Mouse (Mus musculus): ENCODE measurements around the gene 6030468B19Rik. TPM values are rescaled to one million over a fixed set of nuclear protein-coding genes. Genes with fewer than 3 reads are reported as not detected.
A peak's percentile ranks its signal among the peaks of the same experiment; 100 is the strongest.

6030468B19Rik gene
- polyA plus RNA-seq, 1 experiment from 2014 or later, result not detected

DNA sequence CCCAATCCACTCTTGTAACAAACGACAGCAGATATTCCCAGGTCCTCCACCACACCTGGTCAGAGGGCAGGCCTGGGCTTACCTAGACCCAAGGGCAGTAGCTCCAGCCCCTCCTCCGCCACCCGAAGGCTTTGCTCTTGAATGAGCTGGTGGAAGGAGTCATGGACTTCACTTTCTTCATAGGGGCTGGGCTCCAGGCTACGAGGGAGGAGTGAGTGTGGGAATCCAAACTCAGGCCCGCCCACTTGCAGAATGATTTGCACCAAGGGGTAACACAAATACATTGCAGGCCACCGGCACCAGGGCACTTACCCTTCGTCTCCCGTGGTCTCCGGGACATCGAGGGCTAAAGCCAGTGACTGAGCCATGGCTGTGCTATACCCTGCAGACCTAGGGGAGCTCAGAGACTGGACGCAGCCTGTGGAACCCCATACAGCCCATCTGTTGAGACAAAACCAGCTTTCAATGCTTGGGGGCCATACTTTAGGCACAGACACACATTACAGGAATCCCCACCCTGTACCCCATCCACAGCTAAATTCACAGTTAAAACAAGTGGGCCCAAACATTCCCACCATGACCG lies 18.5 kb upstream of the 6030468B19Rik start:
- ChIA-PET POLR2A (interaction anchor here (1.1 kb wide), 1 partner anchor 14 kb away, joined by 4 read pairs; no protein-coding TSS in a partner anchor), CTCF (no interaction called here)
- H3K27me3 ChIP-seq, result no peaks in the 10 kb centered on the region
- no peak for DNase-seq (ENCODE audit: low read depth, low spot score)
- TF ChIP-seq CTCF (IDR thresholded peaks at IDR 0.05), result no peak
- in situ Hi-C loops (cut with MboI; ENCODE audit: low pct_unique_long_range_greater_than_20kb), result no loop called here
- no peak for ATAC-seq

- TF ChIP-seq CTCF (IDR thresholded peaks at IDR 0.05), result no peak
- in situ Hi-C loops (cut with MboI; ENCODE audit: low pct_unique_long_range_greater_than_20kb), result loop anchor here (10.0 kb wide), 1 partner anchor 395 kb away; no protein-coding TSS in a partner anchor
- H3K27me3 ChIP-seq, result no peaks in the 10 kb centered on the region
- ATAC-seq (no peak), DNase-seq (ENCODE audit: low read depth, low spot score) (no peak)
- ChIA-PET CTCF (no interaction called here), POLR2A (no interaction called here)
Measured at GRCm38 (mm10) chr11:117779434-117780198, 17.8 kb upstream of the 6030468B19Rik start.

GRCm38 (mm10) chr11:117780199-117780515 lies 17.3 kb upstream of the 6030468B19Rik start:
- H3K27me3 ChIP-seq, result no peaks in the 10 kb centered on the region
- POLR2A ChIA-PET, result no interaction called here
- DNase-seq (ENCODE audit: low read depth, low spot score) (no peak), ATAC-seq (no peak)
- no peak for TF ChIP-seq CTCF (IDR thresholded peaks at IDR 0.05)
- in situ Hi-C loops (cut with MboI; ENCODE audit: low pct_unique_long_range_greater_than_20kb), result loop anchor here (10.0 kb wide), 1 partner anchor 395 kb away; no protein-coding TSS in a partner anchor
- CTCF ChIA-PET, result no interaction called here

GRCm38 (mm10) chr11:117780582-117781111 lies 16.8 kb upstream of the 6030468B19Rik start:
- ATAC-seq (no peak), DNase-seq (ENCODE audit: low read depth, low spot score) (peak; percentile 9)
- no peaks in the 10 kb centered on the region for H3K27me3 ChIP-seq
- ChIA-PET CTCF (interaction anchor here (1.3 kb wide), 1 partner anchor 71 kb away, joined by 3 read pairs; no protein-coding TSS in a partner anchor), POLR2A (interaction anchor here (0.7 kb wide), 1 partner anchor 434 kb away, joined by 3 read pairs; no protein-coding TSS in a partner anchor)
- TF ChIP-seq CTCF (IDR thresholded peaks at IDR 0.05), result no peak
- in situ Hi-C loops (cut with MboI; ENCODE audit: low pct_unique_long_range_greater_than_20kb), result loop anchor here (10.0 kb wide), 1 partner anchor 396 kb away; no protein-coding TSS in a partner anchor

- CTCF ChIA-PET, result interaction anchor here (1.3 kb wide), 1 partner anchor 71 kb away, joined by 3 read pairs; no protein-coding TSS in a partner anchor
- in situ Hi-C loops (cut with MboI; ENCODE audit: low pct_unique_long_range_greater_than_20kb), result loop anchor here (10.0 kb wide), 1 partner anchor 397 kb away; no protein-coding TSS in a partner anchor
- POLR2A ChIA-PET, result no interaction called here
- no peak for TF ChIP-seq CTCF (IDR thresholded peaks at IDR 0.05)
- H3K27me3 ChIP-seq, result no peaks in the 10 kb centered on the region
- ATAC-seq (no peak), DNase-seq (ENCODE audit: low read depth, low spot score) (peak; percentile 65)
Measured at GRCm38 (mm10) chr11:117781199-117781821, 16.1 kb upstream of the 6030468B19Rik start.

- ChIA-PET POLR2A (interaction anchor here (0.6 kb wide), 1 partner anchor 724 kb away, joined by 4 read pairs; no protein-coding TSS in a partner anchor), CTCF (interaction anchor here (1.3 kb wide), 1 partner anchor 72 kb away, joined by 3 read pairs; no protein-coding TSS in a partner anchor)
- in situ Hi-C loops (cut with MboI; ENCODE audit: low pct_unique_long_range_greater_than_20kb), result loop anchor here (10.0 kb wide), 1 partner anchor 397 kb away; no protein-coding TSS in a partner anchor
- no peak for TF ChIP-seq CTCF (IDR thresholded peaks at IDR 0.05)
- H3K27me3 ChIP-seq, result no peaks in the 10 kb centered on the region
- DNase-seq (ENCODE audit: low read depth, low spot score) (no peak), ATAC-seq (no peak)
Measured at GRCm38 (mm10) chr11:117781993-117782704, 15.3 kb upstream of the 6030468B19Rik start, which contains the start of the genes Tmc8 and Tmc6. Tmc8 (plus strand) TSS chr11:117782076. Tmc6 (minus strand) TSS chr11:117782198.

DNA sequence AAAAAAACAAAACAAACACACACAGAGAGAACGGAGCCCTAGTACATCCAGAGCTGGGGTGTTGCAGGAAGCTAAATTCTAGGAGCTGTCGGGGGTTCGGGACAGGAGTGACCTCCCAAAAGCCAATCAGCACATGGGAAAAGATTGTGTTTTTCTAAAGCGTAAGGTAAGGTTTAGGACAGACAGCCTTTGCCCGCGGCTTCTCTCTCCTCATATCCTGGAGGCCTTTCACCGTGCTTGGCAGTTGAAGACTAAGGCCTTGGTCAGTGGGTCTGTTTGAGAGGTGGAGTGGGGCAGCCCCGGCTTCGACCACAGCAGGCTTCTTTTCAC lies 14.8 kb upstream of the 6030468B19Rik start:
- DNase-seq (ENCODE audit: low read depth, low spot score) (no peak), ATAC-seq (no peak)
- H3K27me3 ChIP-seq, result no peaks in the 10 kb centered on the region
- TF ChIP-seq CTCF (IDR thresholded peaks at IDR 0.05), result no peak
- POLR2A ChIA-PET, result no interaction called here
- in situ Hi-C loops (cut with MboI; ENCODE audit: low pct_unique_long_range_greater_than_20kb), result loop anchor here (10.0 kb wide), 1 partner anchor 398 kb away; no protein-coding TSS in a partner anchor
- CTCF ChIA-PET, result no interaction called here

- in situ Hi-C loops (cut with MboI; ENCODE audit: low pct_unique_long_range_greater_than_20kb), result loop anchor here (10.0 kb wide), 1 partner anchor 398 kb away; no protein-coding TSS in a partner anchor
- ATAC-seq, result no peak
- TF ChIP-seq CTCF (IDR thresholded peaks at IDR 0.05), result no peak
Measured at GRCm38 (mm10) chr11:117783089-117783488, 14.4 kb upstream of the 6030468B19Rik start.

DNA sequence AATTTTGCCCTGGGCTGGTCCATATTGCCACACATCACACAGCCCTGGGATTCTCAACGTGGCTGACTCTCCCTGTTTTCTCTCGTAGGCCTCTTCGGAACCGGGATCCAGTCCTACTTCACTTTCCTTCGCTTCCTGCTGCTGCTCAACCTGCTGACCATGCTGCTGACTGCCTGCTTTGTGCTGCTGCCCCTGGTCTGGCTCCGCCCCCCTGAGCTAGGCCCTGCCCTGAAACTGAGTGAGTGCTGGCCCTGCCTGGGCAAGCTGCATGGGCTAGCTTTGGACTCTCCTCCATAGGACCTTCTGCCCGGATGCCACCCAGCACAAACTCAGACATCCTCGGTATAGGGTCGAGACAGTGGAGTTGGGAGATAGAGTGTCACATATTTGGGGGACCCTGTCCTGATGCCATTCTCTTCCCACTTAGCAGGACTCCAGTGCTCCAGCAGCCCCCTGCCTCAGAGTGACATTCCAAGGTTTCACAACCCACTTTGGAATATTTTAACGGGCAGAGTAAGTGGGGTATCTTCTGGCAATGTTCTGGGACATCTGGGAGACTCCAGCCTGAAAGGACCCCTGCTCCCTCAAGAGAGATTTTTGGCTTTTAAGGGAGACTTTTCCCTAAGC lies 13.7 kb upstream of the 6030468B19Rik start:
- POLR2A ChIA-PET, result no interaction called here

More at GRCm38 (mm10) chr11:117783089-117783488, 14.4 kb upstream of the 6030468B19Rik start:
- no peak for DNase-seq (ENCODE audit: low read depth, low spot score)
- H3K27me3 ChIP-seq, result no peaks in the 10 kb centered on the region
- CTCF ChIA-PET, result interaction anchor here (1.4 kb wide), 1 partner anchor 104 kb away, joined by 3 read pairs; no protein-coding TSS in a partner anchor
- POLR2A ChIA-PET, result no interaction called here

More for the DNA sequence above, 13.7 kb upstream of the 6030468B19Rik start:
- DNase-seq (ENCODE audit: low read depth, low spot score), result no peak
- in situ Hi-C loops (cut with MboI; ENCODE audit: low pct_unique_long_range_greater_than_20kb), result loop anchor here (10.0 kb wide), 1 partner anchor 399 kb away; no protein-coding TSS in a partner anchor
- CTCF ChIA-PET, result interaction anchor here (1.4 kb wide), 1 partner anchor 104 kb away, joined by 3 read pairs; no protein-coding TSS in a partner anchor
- H3K27me3 ChIP-seq, result no peaks in the 10 kb centered on the region
- no peak for ATAC-seq
- no peak for TF ChIP-seq CTCF (IDR thresholded peaks at IDR 0.05)
